Mouse (Mus musculus): ENCODE results near the gene Rhpn2. TPM values are rescaled to one million over a fixed set of nuclear protein-coding genes. Genes with fewer than 3 reads are reported as not detected.
A peak's percentile ranks its signal among the peaks of the same experiment; 100 is the strongest.
"Not testable (repeated sequence)": the region's sequence is repeated elsewhere in the genome, so short reads cannot be mapped to it uniquely, and the experiment has no call there.

The Rhpn2 gene
- 3.4 and 3.9 TPM in 2 replicates for polyA plus RNA-seq (2015; fragmentation: Nextera tagmentation; extraction: Ambion mirVana)

GRCm38 (mm10) chr7:35333692-35334526 lies at the start of gene Rhpn2:
Gene Rhpn2, plus strand, starts transcription at chr7:35334170.
- peak within 1 kb of the TSS; percentile 41 for H3K27ac ChIP-seq
- H3K9me3 ChIP-seq, result no peaks in the 10 kb centered on the region
- 0% methylated on average over 45 of the region's 52 CpGs for WGBS
- peak; percentile 97 for ATAC-seq (ENCODE audit: low FRiP score)
- peaks cover 24% of the 10 kb centered on the region for H3K4me1 ChIP-seq (replicated peaks)
- peaks cover 48% of the 10 kb centered on the region for H3K27me3 ChIP-seq
- H3K36me3 ChIP-seq, result no peaks in the 10 kb centered on the region
- H3K4me2 ChIP-seq, result peak within 1 kb of the TSS; percentile 95
- peak within 1 kb of the TSS; percentile 74 for H3K9ac ChIP-seq
- peak within 1 kb of the TSS; percentile 58 for H3K4me3 ChIP-seq

GRCm38 (mm10) chr7:35293464-35293863 lies 40.5 kb upstream of the Rhpn2 start:
- H3K9ac ChIP-seq, result no peak overlapping the region
- H3K4me3 ChIP-seq, result no peak overlapping the region
- no peaks in the 10 kb centered on the region for H3K4me1 ChIP-seq (replicated peaks)
- H3K27me3 ChIP-seq, result no peaks in the 10 kb centered on the region
- no peak overlapping the region for H3K27ac ChIP-seq
- ATAC-seq (ENCODE audit: low FRiP score), result no peak
- peaks cover 93% of the 10 kb centered on the region for H3K36me3 ChIP-seq
- WGBS, result 94% methylated on average over 13 of the region's 13 CpGs
- H3K9me3 ChIP-seq, result no peaks in the 10 kb centered on the region
- no peak overlapping the region for H3K4me2 ChIP-seq

- no peak overlapping the region for H3K27ac ChIP-seq
- no peak for ATAC-seq (ENCODE audit: low FRiP score)
- no peak overlapping the region for H3K4me3 ChIP-seq
- H3K9me3 ChIP-seq, result no peaks in the 10 kb centered on the region
- 93% methylated on average over 2 of the region's 2 CpGs for WGBS
- H3K4me1 ChIP-seq (replicated peaks), result no peaks in the 10 kb centered on the region
- H3K9ac ChIP-seq, result no peak overlapping the region
- no peaks in the 10 kb centered on the region for H3K27me3 ChIP-seq
- no peak overlapping the region for H3K4me2 ChIP-seq
- peaks cover 86% of the 10 kb centered on the region for H3K36me3 ChIP-seq
Measured at GRCm38 (mm10) chr7:35295631-35296030, 38.3 kb upstream of the Rhpn2 start.

DNA sequence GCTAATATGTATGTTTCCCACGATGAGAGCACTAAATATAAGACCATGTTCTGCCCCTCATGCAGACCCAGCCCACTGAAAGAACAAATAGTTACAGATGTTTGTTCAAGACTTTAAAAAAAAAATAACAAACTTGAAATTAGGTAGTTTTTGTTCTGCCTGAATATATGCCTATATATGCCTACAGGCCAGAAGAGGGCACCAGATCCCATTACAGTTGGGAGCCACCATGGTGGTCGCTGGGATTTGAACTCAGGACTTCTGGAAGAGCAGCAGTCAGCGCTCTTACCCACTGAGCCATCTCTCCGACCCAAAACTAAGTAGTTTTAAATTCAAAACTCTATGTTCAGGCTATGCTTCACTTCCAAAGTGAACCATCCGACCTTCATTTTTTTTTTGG lies 36.1 kb upstream of the Rhpn2 start:
- H3K9me3 ChIP-seq, result no peaks in the 10 kb centered on the region
- no peak overlapping the region for H3K4me3 ChIP-seq
- no peaks in the 10 kb centered on the region for H3K27me3 ChIP-seq
- 95% methylated on average over 5 of the region's 5 CpGs for WGBS
- no peaks in the 10 kb centered on the region for H3K4me1 ChIP-seq (replicated peaks)
- no peak overlapping the region for H3K4me2 ChIP-seq
- peaks cover 86% of the 10 kb centered on the region for H3K36me3 ChIP-seq
- H3K9ac ChIP-seq, result no peak overlapping the region
- no peak overlapping the region for H3K27ac ChIP-seq
- ATAC-seq (ENCODE audit: low FRiP score), result no peak

DNA sequence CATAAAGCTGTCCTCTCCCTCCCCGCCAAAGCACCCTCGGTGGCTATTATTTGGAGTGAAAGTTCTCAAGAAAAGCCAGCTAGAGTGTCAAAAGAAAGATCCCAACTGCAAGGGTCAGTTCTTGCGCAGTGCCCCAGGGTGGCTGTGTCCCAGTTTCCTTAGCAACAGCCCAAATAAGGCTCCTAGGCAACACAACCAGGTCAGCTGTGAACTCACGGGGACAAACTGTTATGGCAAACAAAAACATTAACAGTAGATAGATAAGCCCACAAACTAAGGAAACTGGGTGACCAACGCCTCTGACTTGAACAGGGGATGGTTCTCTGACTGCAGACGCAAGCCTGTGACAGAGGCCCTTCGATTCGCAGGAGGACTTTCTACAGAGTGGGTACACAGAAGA lies 34.3 kb upstream of the Rhpn2 start:
- peaks cover 84% of the 10 kb centered on the region for H3K36me3 ChIP-seq
- no peak for ATAC-seq (ENCODE audit: low FRiP score)

GRCm38 (mm10) chr7:35300792-35301191 lies 33.2 kb upstream of the Rhpn2 start:
- no peaks in the 10 kb centered on the region for H3K9me3 ChIP-seq
- H3K27me3 ChIP-seq, result no peaks in the 10 kb centered on the region
- H3K4me1 ChIP-seq (replicated peaks), result no peaks in the 10 kb centered on the region
- H3K4me3 ChIP-seq, result no peak overlapping the region
- no peak overlapping the region for H3K9ac ChIP-seq
- H3K27ac ChIP-seq, result no peak overlapping the region
- peaks cover 84% of the 10 kb centered on the region for H3K36me3 ChIP-seq
- ATAC-seq (ENCODE audit: low FRiP score), result no peak
- H3K4me2 ChIP-seq, result no peak overlapping the region

More for the DNA sequence above, 34.3 kb upstream of the Rhpn2 start:
- 65% methylated on average over 8 of the region's 8 CpGs for WGBS
- no peak overlapping the region for H3K4me2 ChIP-seq
- H3K4me3 ChIP-seq, result no peak overlapping the region
- H3K27ac ChIP-seq, result no peak overlapping the region
- no peaks in the 10 kb centered on the region for H3K4me1 ChIP-seq (replicated peaks)
- H3K9me3 ChIP-seq, result no peaks in the 10 kb centered on the region
- no peaks in the 10 kb centered on the region for H3K27me3 ChIP-seq
- no peak overlapping the region for H3K9ac ChIP-seq

GRCm38 (mm10) chr7:35311214-35311613 lies 22.8 kb upstream of the Rhpn2 start:
- ATAC-seq (ENCODE audit: low FRiP score), result no peak
- H3K9me3 ChIP-seq, result no peaks in the 10 kb centered on the region
- H3K4me2 ChIP-seq, result no peak overlapping the region
- H3K4me1 ChIP-seq (replicated peaks), result no peaks in the 10 kb centered on the region
- no peak overlapping the region for H3K4me3 ChIP-seq
- peaks cover 41% of the 10 kb centered on the region for H3K36me3 ChIP-seq
- no peaks in the 10 kb centered on the region for H3K27me3 ChIP-seq
- 92% methylated on average over 3 of the region's 3 CpGs for WGBS
- no peak overlapping the region for H3K27ac ChIP-seq
- no peak overlapping the region for H3K9ac ChIP-seq

GRCm38 (mm10) chr7:35314156-35314555 lies 19.8 kb upstream of the Rhpn2 start:
- Histone ChIP-seq H3K9ac (no peak overlapping the region), H3K36me3 (peaks cover 12% of the 10 kb centered on the region), H3K4me1 (replicated peaks) (peaks cover 14% of the 10 kb centered on the region), H3K9me3 (no peaks in the 10 kb centered on the region), H3K27ac (no peak overlapping the region), H3K4me2 (no peak overlapping the region), H3K4me3 (no peak overlapping the region), H3K27me3 (no peaks in the 10 kb centered on the region)
- ATAC-seq (ENCODE audit: low FRiP score), result no peak

DNA sequence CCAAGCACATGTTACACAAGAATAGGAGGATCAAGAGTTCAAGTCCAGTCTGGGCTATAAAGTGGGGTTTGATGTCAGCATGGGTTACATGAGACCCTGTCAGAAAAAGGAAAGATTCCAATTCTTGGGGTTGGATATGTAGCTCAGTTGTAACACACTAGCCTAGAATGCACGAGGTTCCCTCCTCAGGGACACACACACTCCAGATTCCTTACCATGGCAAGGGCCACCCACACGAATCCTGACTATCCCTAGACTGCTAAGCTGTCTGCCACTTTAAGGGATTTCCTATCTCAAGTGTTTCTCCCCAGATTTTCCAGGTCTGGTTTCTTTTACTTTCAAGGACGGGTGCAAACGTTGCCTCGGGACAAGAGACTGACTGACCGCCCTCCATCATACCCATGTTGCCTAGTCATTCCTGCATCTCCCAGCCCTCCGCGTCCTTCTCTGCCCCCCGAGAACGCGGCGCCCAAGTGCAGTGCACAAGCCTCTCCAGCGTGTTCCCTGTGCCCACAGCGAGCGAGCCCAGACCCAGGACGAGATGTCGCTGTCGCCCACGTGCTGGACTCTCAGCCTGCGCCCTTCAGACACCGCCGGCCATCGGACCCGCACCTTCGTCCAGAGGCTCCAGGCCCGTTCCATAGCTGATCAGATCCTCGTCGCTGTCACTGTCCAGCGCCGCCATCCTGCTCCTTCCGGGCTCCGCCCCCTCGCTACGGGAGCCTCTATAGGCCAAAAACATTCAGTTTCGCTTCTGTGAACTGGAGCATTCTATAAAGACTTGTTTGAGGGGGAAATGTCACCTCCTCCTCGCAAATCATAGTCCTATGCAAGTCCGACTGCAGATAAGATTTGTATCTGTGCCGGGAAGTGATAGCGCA lies 16.0 kb upstream of the Rhpn2 start, which contains the start of gene Gpatch1:
Gene Gpatch1 (minus strand): TSS at position 712 of the 881 bp plus-strand sequence.
- Histone ChIP-seq H3K9ac (peak within 1 kb of the TSS; percentile 89), H3K27ac (peak within 1 kb of the TSS; percentile 85), H3K9me3 (no peaks in the 10 kb centered on the region), H3K36me3 (no peaks in the 10 kb centered on the region), H3K4me2 (peak within 1 kb of the TSS; percentile 76), H3K4me3 (peak within 1 kb of the TSS; percentile 89), H3K4me1 (replicated peaks) (peaks cover 17% of the 10 kb centered on the region), H3K27me3 (no peaks in the 10 kb centered on the region)
- under 1% methylated on average over 39 of the region's 39 CpGs for WGBS
- ATAC-seq (ENCODE audit: low FRiP score), result peak; percentile 83

GRCm38 (mm10) chr7:35319221-35319620 lies 14.7 kb upstream of the Rhpn2 start:
- H3K9me3 ChIP-seq; H3K9ac ChIP-seq; ATAC-seq (ENCODE audit: low FRiP score); H3K27me3 ChIP-seq; H3K27ac ChIP-seq; H3K4me2 ChIP-seq; H3K36me3 ChIP-seq; H3K4me3 ChIP-seq: not testable (repeated sequence)
- peaks cover 20% of the 10 kb centered on the region for H3K4me1 ChIP-seq (replicated peaks)
- 86% methylated on average over 3 of the region's 3 CpGs for WGBS

GRCm38 (mm10) chr7:35319755-35320154 lies 14.2 kb upstream of the Rhpn2 start:
- no peak overlapping the region for H3K27ac ChIP-seq
- H3K4me1 ChIP-seq (replicated peaks), result peaks cover 20% of the 10 kb centered on the region
- no peaks in the 10 kb centered on the region for H3K9me3 ChIP-seq
- H3K27me3 ChIP-seq, result no peaks in the 10 kb centered on the region
- no peaks in the 10 kb centered on the region for H3K36me3 ChIP-seq
- H3K4me2 ChIP-seq, result no peak overlapping the region
- ATAC-seq (ENCODE audit: low FRiP score), result no peak
- no peak overlapping the region for H3K9ac ChIP-seq
- no peak overlapping the region for H3K4me3 ChIP-seq
- 75% methylated on average over 4 of the region's 4 CpGs for WGBS

DNA sequence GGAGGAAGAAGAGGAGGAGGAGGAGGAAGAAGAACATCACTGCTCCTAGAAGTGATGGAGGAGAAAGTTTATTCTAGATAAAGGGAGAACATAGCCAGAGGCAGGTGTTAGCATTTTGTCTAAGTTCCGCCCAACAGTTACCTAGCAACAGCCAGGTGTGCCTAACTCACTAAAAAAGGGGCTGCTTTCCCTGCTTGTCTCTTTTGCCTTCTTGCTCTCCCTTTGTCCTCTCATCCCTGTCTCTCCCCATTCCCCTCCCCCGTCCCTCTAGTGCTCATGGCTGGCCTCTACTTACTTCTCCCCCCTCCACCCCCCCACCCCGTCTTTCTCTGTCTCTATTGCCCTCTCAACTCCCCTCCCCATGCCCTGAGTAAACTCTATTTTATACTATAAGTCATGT lies 11.8 kb upstream of the Rhpn2 start:
- ATAC-seq (ENCODE audit: low FRiP score), result no peak
- no peaks in the 10 kb centered on the region for H3K36me3 ChIP-seq
- WGBS, result 45% methylated on average over 3 of the region's 3 CpGs
- H3K27ac ChIP-seq, result no peak overlapping the region
- H3K9me3 ChIP-seq, result no peaks in the 10 kb centered on the region
- H3K4me1 ChIP-seq (replicated peaks), result peaks cover 13% of the 10 kb centered on the region
- H3K4me3 ChIP-seq, result no peak overlapping the region
- H3K9ac ChIP-seq, result no peak overlapping the region
- no peak overlapping the region for H3K4me2 ChIP-seq
- H3K27me3 ChIP-seq, result no peaks in the 10 kb centered on the region
